Mouse (Mus musculus) left cerebral cortex, adult 8-10 months (tissue): ENCODE measurements around the gene Golt1a. TPM values are rescaled to one million over a fixed set of nuclear protein-coding genes. Genes with fewer than 3 reads are reported as not detected.
A peak's percentile ranks its signal among the peaks of the same experiment; 100 is the strongest.

ENCODE experiments used
- DNase-seq, 2 experiments: peaks; one replicate each; pipeline ENCODE4 v3.0.0; 2022; ENCODE audit warnings: low spot score in 2 of 2
- total RNA-seq, 4 experiments: library from RNA; stranded (reverse); gene quantifications; 2 replicates each; pipeline ENCODE4 v1.2.4; 2022

Golt1a gene
- total RNA-seq, 4 experiments from 2014 or later, result 0.28 to 4.8 (median 2.4) TPM

DNA sequence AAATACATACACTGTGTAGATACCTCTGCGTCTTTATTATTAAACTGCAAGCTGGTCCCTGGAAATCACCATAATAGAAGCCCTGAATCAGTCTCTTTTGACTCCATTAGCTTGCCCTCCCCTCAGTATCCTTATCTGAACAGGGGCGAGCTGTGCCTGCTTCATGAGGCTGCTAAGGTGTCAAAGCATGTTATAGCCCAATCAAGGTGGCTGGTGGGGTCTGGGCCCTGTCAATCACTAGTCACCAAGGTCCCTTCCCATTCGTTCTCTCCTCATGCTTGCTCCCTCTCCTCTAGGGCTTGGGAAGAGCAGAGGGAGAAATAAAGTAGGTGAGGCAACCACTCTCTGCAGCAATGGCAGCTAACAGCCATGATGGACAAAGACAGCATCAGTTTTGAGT is 37.6 kb downstream of the Golt1a start:
- no peak for DNase-seq

DNA sequence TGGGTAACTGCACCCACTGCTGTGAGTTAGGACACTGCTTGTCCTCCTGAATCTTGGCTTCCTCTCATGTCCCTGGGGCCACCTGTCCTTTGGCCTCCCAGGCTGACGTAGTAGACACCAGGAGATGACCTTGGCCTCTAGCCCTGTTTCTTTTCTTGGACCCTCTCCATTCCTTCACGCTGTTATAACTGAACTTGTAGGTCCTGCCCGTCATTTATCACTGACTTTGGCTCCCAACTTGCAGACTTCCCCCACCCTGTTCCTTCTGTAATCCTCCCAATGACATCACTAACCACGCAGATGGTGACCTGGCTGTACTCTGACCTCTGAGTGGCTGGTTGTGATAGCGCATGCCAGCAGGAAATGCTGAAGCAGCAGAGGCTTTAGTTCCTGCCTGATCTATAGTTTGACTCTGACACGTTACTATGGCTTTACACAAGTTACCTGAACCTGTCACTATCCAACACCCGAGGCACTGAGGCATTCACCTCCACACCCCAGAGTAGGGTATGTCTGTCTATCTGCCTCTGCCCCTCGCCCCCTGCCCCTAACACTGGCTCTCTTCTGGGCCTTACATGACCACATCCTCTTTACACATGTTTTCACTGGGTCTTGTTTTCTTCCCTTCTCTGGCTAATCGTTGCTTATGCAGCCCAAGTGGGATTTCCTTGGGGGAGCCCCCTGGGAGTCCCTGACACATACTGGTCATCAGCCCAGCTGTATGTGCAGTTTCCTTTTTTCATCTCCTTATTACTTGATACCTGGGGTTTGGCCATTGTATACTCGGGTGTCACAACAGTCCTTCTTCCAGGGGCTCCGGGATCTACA is 38.3 kb downstream of the Golt1a start:
- DNase-seq, result no peak

DNA sequence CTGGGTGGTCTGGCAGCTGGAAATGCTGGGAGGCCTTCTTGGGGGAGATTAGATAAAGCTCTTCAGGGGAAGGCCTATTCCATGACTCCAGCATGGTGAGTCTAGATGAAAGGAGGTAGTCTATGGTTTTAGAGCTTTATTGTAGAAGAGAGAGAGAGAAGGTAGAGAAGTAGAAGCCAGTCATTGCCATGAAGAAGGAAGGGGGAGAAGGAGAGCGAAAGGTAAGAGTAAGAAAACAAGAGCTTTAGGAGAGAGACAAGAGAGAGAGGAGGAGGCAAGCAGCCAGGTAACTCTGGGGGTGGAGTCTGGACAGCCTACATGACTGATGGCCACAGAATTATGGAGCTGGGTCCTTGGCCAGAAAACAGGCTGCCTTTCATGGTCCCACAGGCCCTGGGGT is 40.6 kb downstream of the Golt1a start, which contains the start of gene Ren1:
Ren1 (plus strand) TSS at position 301 of the 400 bp plus-strand sequence.
- no peak for DNase-seq

- DNase-seq, result no peak
Observed at GRCm38 (mm10) chr1:133351762-133352161, 42.2 kb downstream of the Golt1a start.

DNA sequence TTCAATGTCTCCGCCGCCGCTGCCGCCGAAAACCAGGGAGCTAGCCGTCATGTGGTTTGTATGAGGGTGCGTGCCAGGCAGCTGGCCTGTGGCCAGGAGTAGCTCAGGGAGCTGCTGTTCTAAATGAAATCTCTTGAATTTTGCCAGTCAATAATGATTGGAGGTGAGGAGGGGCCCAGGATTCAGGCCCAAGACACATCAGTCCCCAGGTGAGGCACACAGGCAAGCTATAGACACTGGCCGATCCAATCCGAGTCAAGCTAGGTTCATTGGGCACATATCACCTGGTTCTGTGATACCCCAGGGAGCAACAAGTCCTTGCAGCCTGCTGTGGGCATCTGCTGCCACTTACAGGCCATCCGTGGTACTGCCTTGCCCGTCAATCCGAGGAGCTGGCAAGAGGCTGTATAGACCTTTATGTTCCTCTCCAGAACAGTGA is 43.8 kb downstream of the Golt1a start:
- peak; percentile 59 to 90 for DNase-seq

- no peak for DNase-seq
Observed at GRCm38 (mm10) chr1:133355469-133355868, 45.9 kb downstream of the Golt1a start.

DNA sequence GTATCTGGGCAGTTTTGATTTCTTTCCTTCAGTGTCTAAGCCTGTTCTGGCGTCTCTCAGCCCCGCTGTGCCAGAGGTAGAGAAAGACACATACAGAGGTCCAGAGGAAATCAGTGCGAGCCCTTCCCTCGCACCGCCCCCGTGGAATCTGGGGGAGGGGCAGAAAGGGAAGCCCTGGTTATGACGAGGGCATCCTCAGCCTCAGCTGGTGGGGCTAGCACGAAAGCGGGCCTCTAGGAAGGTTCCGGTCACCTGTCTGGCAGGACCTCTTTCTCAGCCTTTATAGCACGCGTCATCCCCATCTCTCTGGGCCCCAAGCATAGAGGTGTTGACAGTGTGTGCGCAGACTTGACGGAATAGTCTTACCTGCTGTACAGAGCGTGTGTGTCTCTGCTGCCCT is 46.3 kb downstream of the Golt1a start:
- no peak for DNase-seq

- DNase-seq, result no peak
Observed at GRCm38 (mm10) chr1:133356330-133356729, 46.7 kb downstream of the Golt1a start.

DNA sequence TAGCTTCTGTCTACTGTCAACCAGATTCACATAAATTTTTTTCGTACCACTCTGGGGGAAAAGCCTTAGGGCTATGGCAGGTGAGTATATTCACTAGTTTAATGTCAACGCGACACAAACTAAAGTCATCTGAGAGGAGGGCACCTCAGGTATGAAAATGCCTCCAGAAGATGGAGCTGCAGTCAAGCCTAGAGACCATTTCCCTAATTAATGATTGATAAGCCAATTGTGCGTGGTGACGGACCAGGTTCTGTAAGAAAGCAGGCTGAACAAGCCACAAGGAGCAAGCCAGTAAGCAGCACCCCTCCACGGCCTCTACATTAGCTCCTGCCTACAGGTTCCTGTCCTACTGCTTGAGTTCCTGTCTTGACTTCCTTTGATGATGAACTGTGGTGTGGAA is 51.4 kb downstream of the Golt1a start:
- DNase-seq, result no peak

GRCm38 (mm10) chr1:133362103-133362502 is 52.5 kb downstream of the Golt1a start:
- DNase-seq, result no peak

- peak; percentile 60 to 73 for DNase-seq
Observed at GRCm38 (mm10) chr1:133363276-133364021, 53.8 kb downstream of the Golt1a start, which contains the start of gene Etnk2. Etnk2 (plus strand) TSS chr1:133363572.

GRCm38 (mm10) chr1:133364022-133364630 is 54.5 kb downstream of the Golt1a start:
- DNase-seq, result no peak

DNA sequence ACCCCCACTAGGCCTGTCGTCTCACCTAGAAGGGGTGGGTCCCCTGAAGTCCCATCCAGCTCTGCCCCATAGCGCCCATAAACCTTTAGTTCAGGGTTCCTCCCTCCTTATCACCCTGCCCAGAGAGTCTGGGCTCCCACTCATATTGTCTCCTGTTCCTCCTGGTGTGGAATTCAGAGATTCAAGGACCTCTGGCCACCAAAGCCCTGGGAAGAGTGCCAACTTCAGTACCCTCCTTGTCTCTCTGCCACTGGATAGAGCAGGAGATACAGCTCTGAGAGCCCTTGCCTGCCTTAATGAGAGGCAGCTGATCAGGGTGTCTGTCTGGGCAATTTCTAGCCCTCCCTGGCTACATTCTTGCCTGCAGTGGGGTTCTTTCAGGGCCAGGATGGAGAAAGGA is 55.3 kb downstream of the Golt1a start:
- no peak for DNase-seq

DNA sequence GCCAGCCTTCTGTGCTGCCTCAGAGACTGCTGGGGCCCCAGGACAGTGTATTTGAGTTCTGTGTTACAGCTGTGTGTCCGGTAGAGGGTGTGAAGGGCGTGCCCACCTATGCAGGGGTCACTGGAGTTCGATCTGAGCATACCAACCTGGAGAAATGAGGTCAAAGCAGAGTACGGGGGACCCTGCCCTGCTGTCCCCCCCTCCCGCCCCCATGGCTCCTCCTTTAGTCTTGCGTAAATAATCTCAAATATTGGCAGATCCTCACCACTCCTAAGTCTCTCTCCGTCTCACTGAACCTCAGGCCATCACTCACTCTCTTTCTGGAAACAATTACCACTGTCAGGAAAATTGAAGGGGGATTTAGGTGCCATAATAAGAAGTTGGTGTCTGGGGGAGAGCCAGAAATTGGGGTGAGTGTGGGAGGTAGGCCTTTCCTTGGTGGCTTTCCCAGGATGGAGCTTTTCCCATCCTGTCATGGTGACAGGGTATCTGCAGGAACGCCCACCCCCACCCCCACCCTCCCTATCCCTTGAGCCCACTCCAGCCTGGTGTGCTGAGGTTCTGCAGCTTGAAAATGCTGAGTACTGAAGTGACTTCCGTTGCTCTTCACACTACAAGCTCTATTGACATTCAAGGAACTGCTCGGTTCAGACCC is 57.5 kb downstream of the Golt1a start:
- no peak for DNase-seq

DNA sequence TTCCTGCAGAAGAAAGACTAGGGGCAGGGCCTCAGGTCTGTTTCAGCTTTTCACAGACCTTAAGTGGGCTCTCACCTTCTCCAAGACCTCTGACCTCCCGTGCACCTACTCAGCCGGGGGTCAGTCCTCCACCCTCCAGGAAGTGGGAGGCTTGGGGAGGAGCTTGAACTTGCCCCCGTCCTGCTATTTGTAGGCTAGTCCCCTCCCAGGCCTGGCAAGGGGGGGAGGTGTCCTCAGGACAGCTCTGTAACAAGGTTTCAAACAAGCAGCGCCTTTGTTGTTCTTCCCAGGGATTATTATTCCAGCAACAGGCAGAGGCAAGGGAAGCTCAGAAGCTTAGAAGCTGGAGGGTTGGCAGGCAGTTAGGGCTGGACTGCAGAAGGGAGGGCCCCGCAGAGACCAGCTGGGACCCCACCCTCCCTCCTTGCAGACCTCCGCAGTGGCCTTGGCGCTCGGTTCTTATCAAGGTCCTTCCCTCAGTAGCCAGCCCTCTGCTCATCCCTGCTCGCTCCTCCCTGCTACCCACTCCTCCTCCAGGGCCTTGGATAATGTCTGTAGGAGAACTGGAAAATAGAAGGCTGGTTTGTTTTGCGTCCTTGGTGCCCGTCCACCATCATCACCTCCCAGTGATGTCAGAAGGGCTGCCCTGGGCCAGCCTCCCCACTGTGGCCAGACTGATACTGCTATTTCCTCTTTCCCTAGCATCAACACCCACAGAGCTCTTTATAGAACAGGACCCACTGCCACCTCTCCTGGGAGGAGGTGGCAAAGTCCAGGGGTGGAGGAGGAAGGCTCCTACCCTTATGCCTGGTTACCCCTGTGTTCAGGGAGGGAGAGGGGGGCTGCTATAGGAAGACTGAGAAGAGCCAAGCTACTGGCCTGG is 58.2 kb downstream of the Golt1a start:
- no peak for DNase-seq

GRCm38 (mm10) chr1:133368644-133369043 is 59.0 kb downstream of the Golt1a start:
- DNase-seq, result peak in 1 of 2 experiments; percentile 78

DNA sequence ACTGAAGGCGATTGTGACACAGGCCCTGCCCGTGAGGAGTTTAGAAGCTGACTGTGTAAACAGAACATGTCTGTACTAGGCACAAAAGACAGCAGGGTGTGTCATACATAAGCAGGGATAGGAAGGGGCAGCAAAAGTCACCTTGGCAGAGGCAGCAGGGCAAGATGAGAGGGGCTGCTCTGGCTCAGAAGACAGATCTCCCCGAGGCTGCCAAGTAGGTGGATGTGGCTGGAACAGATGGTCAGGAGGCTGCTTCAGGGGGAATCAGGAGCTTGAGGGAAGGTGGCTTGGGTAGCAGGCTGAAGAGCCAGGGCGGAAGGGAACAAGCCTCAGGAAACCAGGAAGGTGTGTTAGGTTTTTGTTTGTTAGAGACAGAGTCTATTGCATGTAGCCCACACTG is 60.8 kb downstream of the Golt1a start:
- DNase-seq, result no peak

GRCm38 (mm10) chr1:133371431-133371830 is 61.8 kb downstream of the Golt1a start:
- no peak for DNase-seq

DNA sequence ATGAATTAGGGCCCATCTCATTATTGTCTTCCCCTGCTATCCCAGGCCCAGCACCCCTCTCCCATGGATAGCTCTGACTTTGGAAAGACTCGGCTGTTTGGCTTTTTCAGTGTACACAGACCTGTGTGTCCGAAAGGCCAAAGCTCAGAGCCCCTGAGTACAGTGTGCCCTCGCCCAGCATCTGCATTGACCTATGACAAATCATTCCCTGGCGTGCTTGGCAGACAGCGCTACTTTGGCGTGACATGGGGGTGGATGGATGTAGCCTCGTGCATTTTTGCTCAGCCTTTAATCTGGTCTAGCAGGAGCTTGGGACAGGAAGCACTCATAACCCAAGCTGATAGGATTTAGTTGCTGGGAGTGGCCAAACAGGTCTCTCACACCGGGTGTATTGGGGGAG is 62.5 kb downstream of the Golt1a start:
- no peak for DNase-seq
